Mouse (Mus musculus): ENCODE measurements around the gene Tgm5.
"Not testable (repeated sequence)": the region's sequence is repeated elsewhere in the genome, so short reads cannot be mapped to it uniquely, and the experiment has no call there.

Gene Tgm5

GRCm38 (mm10) chr2:121039382-121039781, 46.3 kb downstream of the Tgm5 start:
- DNase-seq: no peak

GRCm38 (mm10) chr2:121038851-121039250, 46.8 kb downstream of the Tgm5 start:
- not testable (repeated sequence) for DNase-seq

- no peak for DNase-seq
These were observed 48.8 kb downstream of the Tgm5 start, which contains the start of gene Epb42 for GRCm38 (mm10) chr2:121036733-121037341. Epb42 (minus strand) TSS chr2:121037072.

- DNase-seq: no peak
These were observed 62.7 kb downstream of the Tgm5 start for GRCm38 (mm10) chr2:121022918-121023317.

- no peak for DNase-seq
These were observed 68.5 kb downstream of the Tgm5 start for GRCm38 (mm10) chr2:121017151-121017550.

GRCm38 (mm10) chr2:121016226-121016625, 69.4 kb downstream of the Tgm5 start:
- DNase-seq: no peak

GRCm38 (mm10) chr2:121015507-121015906, 70.1 kb downstream of the Tgm5 start:
- no peak for DNase-seq

GRCm38 (mm10) chr2:121012676-121013075, 73.0 kb downstream of the Tgm5 start:
- DNase-seq: no peak

- DNase-seq: no peak
These were observed 76.5 kb downstream of the Tgm5 start for GRCm38 (mm10) chr2:121009071-121009677.

- DNase-seq: no peak
These were observed 77.0 kb downstream of the Tgm5 start for GRCm38 (mm10) chr2:121008664-121009007.

- peak; percentile 95 for DNase-seq
These were observed 77.5 kb downstream of the Tgm5 start, which contains the start of gene Ccndbp1 for GRCm38 (mm10) chr2:121007925-121008663. Ccndbp1 (plus strand) TSS chr2:121008403.

GRCm38 (mm10) chr2:121006986-121007385, 78.7 kb downstream of the Tgm5 start:
- DNase-seq: no peak

GRCm38 (mm10) chr2:121004018-121004811, 81.4 kb downstream of the Tgm5 start:
- no peak for DNase-seq

- DNase-seq: no peak
These were observed 82.1 kb downstream of the Tgm5 start for GRCm38 (mm10) chr2:121003586-121003985.

- DNase-seq: no peak
These were observed 86.8 kb downstream of the Tgm5 start for GRCm38 (mm10) chr2:120998863-120999262.

GRCm38 (mm10) chr2:120996607-120997006, 89.0 kb downstream of the Tgm5 start:
- DNase-seq: not testable (repeated sequence)

Data from lung, postnatal 14 days (tissue).